Mouse (Mus musculus): ENCODE measurements around the gene Chtop. TPM values are rescaled to one million over a fixed set of nuclear protein-coding genes. Genes with fewer than 3 reads are reported as not detected.

Chtop gene
- total and polyA plus RNA-seq, 2 experiments from 2014 or later = 85.1 to 117 TPM

DNA sequence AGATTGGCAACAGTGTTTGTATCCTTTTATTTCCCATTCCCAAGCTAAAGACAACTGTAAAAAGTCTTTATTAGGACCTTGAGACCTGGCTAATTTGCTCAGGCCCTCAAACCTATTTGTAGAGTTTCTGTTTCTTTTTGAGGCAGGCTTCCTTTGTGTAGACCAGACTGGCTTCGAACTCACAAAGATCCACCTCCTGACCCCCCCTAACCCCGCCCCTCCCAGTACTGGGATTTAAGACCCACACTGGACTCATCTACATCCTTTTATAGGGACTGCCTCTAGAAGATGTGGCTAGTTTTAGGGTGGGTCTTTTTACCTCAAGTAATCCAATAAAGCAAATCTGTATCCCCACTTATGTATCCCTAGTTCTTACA is 437 bp upstream of the Chtop start:
- Histone ChIP-seq H3K9ac (replicated peaks; ENCODE audit: low read depth, low read length) (no peak overlapping the region), H3K27me3 (ENCODE audit: control insufficient read depth, insufficient read depth, low read length) (no peaks in the 10 kb centered on the region), H3K9me3 (replicated peaks; ENCODE audit: control insufficient read depth, low read length) (no peaks in the 10 kb centered on the region), H3K27ac (ENCODE audit: low read depth) (peak overlapping the region; percentile 97), H3K4me1 (ENCODE audit: control insufficient read depth, insufficient read depth) (peaks cover 30% of the 10 kb centered on the region), H3K36me3 (replicated peaks; ENCODE audit: control insufficient read depth, insufficient read depth, low read length) (peaks cover 26% of the 10 kb centered on the region), H3K4me2 (ENCODE audit: low read depth, low read length) (peak overlapping the region; percentile 56), H3K4me3 (ENCODE audit: low read depth, low read length) (peak overlapping the region; percentile 93)
- no peak for ATAC-seq (ENCODE audit: insufficient read depth, low read depth)
- 26% methylated on average over 2 of the region's 2 CpGs for WGBS
- no peak for DNase-seq (ENCODE audit: low spot score)
- no peak for TF ChIP-seq CTCF (IDR thresholded peaks at IDR 0.05; ENCODE audit: low read depth)
- TF ChIP-seq EP300 (IDR thresholded peaks at IDR 0.05; ENCODE audit: low read depth) = no peak

DNA sequence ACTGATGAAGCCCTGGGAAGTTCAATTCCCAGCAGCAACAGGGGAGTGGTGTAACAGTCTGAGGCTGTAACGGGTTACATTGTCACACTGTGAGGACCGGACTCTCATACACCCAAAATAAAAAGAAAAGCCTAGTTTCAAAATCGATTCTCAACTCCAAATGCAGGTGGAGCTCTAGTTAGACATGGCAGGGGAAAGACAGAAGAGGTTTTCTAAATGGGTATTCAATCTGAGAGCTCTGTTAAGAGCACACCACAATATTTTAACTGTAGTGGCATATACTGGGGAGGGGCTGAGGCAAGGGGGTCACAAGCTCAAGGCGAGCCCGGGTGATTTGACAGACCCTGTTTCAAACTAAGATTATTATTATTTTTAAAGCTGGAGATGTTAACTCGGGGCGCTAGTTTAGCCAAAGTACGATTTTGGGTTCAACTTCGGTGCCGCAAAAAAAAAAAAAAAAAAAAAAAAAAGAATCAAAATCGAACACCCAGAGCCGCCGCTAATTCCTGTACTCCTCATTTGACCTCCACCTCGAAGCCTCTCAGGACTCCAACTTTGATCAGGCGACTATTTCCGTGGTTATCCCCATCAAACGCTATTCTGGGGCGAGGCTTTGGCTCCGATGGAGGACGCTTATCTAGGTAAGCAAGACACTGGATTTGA is 880 bp downstream of the Chtop start:
- ATAC-seq (ENCODE audit: insufficient read depth, low read depth) (no peak), DNase-seq (ENCODE audit: low spot score) (no peak)
- Histone ChIP-seq H3K4me2 (ENCODE audit: low read depth, low read length) (peak overlapping the region; percentile 73), H3K36me3 (replicated peaks; ENCODE audit: control insufficient read depth, insufficient read depth, low read length) (peaks cover 39% of the 10 kb centered on the region), H3K9me3 (replicated peaks; ENCODE audit: control insufficient read depth, low read length) (no peaks in the 10 kb centered on the region), H3K4me1 (ENCODE audit: control insufficient read depth, insufficient read depth) (peaks cover 23% of the 10 kb centered on the region), H3K27me3 (ENCODE audit: control insufficient read depth, insufficient read depth, low read length) (no peaks in the 10 kb centered on the region), H3K27ac (ENCODE audit: low read depth) (peak overlapping the region; percentile 97), H3K4me3 (ENCODE audit: low read depth, low read length) (peak overlapping the region; percentile 93), H3K9ac (replicated peaks; ENCODE audit: low read depth, low read length) (peak overlapping the region; percentile 97)
- TF ChIP-seq EP300 (IDR thresholded peaks at IDR 0.05; ENCODE audit: low read depth) (no peak), CTCF (IDR thresholded peaks at IDR 0.05; ENCODE audit: low read depth) (no peak)
- 2% methylated on average over 20 of the region's 20 CpGs for WGBS

DNA sequence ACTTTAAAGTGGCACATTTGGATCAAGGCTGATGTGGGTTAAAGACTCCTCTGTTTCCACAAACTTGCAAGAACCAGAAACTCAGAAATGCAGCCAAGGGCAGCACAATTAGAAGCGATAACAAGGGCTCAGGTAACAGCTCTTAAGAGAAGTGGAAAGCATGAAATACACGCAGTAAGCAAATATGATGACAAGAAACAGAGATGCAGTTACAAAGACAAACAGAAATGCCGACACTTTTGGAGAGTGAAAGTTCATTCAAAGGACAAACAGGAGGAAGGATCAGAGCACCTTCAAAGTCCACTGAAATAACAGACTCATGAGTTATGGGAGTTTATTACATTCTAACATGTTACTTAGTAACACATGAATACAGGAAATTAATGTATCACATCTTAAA is 2.9 kb downstream of the Chtop start:
- H3K4me3 ChIP-seq (ENCODE audit: low read depth, low read length) = no peak overlapping the region
- 50% methylated on average over 3 of the region's 3 CpGs for WGBS

DNA sequence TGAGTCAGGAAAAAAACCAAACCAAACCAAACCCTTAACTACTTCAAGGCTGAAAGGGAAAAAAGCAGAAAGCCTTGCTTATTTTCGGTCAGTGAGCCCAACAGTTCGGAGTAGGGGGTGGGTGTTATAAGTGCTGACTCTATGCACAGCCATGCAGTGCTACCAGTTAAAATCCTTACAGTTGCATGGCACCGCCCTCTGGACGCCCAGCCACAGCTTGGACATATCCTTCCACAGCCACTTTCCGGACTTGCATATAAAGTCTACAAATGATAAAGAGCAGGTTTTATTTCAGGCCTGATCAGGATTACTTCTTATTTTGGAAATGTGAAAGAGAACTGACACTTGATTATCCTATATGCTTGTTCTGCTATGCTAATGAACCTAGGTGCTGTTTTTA is 4.1 kb downstream of the Chtop start:
- 88% methylated on average over 5 of the region's 5 CpGs for WGBS
- Histone ChIP-seq H3K9me3 (replicated peaks; ENCODE audit: control insufficient read depth, low read length) (no peaks in the 10 kb centered on the region), H3K9ac (replicated peaks; ENCODE audit: low read depth, low read length) (no peak overlapping the region), H3K27me3 (ENCODE audit: control insufficient read depth, insufficient read depth, low read length) (no peaks in the 10 kb centered on the region), H3K4me2 (ENCODE audit: low read depth, low read length) (no peak overlapping the region), H3K4me1 (ENCODE audit: control insufficient read depth, insufficient read depth) (peaks cover 11% of the 10 kb centered on the region), H3K4me3 (ENCODE audit: low read depth, low read length) (no peak overlapping the region), H3K27ac (ENCODE audit: low read depth) (no peak overlapping the region), H3K36me3 (replicated peaks; ENCODE audit: control insufficient read depth, insufficient read depth, low read length) (peaks cover 67% of the 10 kb centered on the region)
- ATAC-seq (ENCODE audit: insufficient read depth, low read depth) (no peak), DNase-seq (ENCODE audit: low spot score) (no peak)
- no peak for TF ChIP-seq EP300 (IDR thresholded peaks at IDR 0.05; ENCODE audit: low read depth)
- no peak for TF ChIP-seq CTCF (IDR thresholded peaks at IDR 0.05; ENCODE audit: low read depth)

More for the DNA sequence above, 2.9 kb downstream of the Chtop start:
- DNase-seq (ENCODE audit: low spot score) (no peak), ATAC-seq (ENCODE audit: insufficient read depth, low read depth) (no peak)
- H3K36me3 ChIP-seq (replicated peaks; ENCODE audit: control insufficient read depth, insufficient read depth, low read length) = peaks cover 59% of the 10 kb centered on the region
- H3K4me2 ChIP-seq (ENCODE audit: low read depth, low read length) = no peak overlapping the region
- no peaks in the 10 kb centered on the region for H3K9me3 ChIP-seq (replicated peaks; ENCODE audit: control insufficient read depth, low read length)
- H3K27me3 ChIP-seq (ENCODE audit: control insufficient read depth, insufficient read depth, low read length) = no peaks in the 10 kb centered on the region
- H3K4me1 ChIP-seq (ENCODE audit: control insufficient read depth, insufficient read depth) = peaks cover 11% of the 10 kb centered on the region
- H3K27ac ChIP-seq (ENCODE audit: low read depth) = no peak overlapping the region
- H3K9ac ChIP-seq (replicated peaks; ENCODE audit: low read depth, low read length) = no peak overlapping the region
- no peak for TF ChIP-seq EP300 (IDR thresholded peaks at IDR 0.05; ENCODE audit: low read depth)
- no peak for TF ChIP-seq CTCF (IDR thresholded peaks at IDR 0.05; ENCODE audit: low read depth)

DNA sequence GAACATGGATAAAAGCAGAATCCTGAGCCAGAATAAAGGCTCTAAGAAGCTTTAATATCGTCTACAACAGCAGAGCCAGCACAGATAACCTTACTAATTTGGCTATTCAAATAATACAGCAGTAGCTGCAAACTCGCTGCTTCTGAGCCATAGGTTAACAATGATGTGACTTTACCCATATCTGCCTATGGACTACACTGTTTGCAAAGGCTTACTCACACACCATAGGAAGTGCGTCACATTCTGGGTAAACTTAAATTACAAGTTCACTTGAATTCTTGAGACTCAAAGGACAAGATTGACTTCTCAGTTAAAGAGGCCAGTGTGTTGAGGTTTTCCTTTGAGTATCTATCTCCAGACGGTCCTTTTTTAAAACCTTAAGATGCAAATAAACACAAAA is 5.9 kb downstream of the Chtop start:
- no peaks in the 10 kb centered on the region for H3K27me3 ChIP-seq (ENCODE audit: control insufficient read depth, insufficient read depth, low read length)
- H3K9me3 ChIP-seq (replicated peaks; ENCODE audit: control insufficient read depth, low read length) = no peaks in the 10 kb centered on the region

DNA sequence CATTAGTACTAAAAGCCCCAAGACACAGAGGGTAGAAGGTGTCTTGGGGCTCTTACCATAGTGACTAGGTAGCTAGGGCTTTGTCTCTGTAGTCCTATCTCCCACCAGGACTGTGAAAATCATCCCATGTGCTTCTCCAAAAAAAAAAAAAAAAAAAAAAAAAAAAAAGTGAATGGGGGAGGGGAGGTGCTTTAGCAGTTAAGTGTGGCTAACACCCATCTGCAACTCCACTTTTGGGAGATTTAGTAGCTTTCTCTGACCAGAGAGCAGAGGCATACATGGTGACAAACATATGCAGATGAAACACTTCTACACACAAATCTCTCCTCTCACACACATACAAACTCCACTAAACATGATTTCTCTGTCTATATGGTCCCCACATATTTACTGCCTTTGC is 11.7 kb downstream of the Chtop start:
- ATAC-seq (ENCODE audit: insufficient read depth, low read depth) (no peak), DNase-seq (ENCODE audit: low spot score) (no peak)
- Histone ChIP-seq H3K4me3 (ENCODE audit: low read depth, low read length) (no peak overlapping the region), H3K27me3 (ENCODE audit: control insufficient read depth, insufficient read depth, low read length) (no peaks in the 10 kb centered on the region), H3K9ac (replicated peaks; ENCODE audit: low read depth, low read length) (no peak overlapping the region), H3K9me3 (replicated peaks; ENCODE audit: control insufficient read depth, low read length) (no peaks in the 10 kb centered on the region), H3K4me2 (ENCODE audit: low read depth, low read length) (no peak overlapping the region), H3K27ac (ENCODE audit: low read depth) (no peak overlapping the region), H3K4me1 (ENCODE audit: control insufficient read depth, insufficient read depth) (no peaks in the 10 kb centered on the region), H3K36me3 (replicated peaks; ENCODE audit: control insufficient read depth, insufficient read depth, low read length) (peaks cover 67% of the 10 kb centered on the region)
- TF ChIP-seq CTCF (IDR thresholded peaks at IDR 0.05; ENCODE audit: low read depth) = no peak
- TF ChIP-seq EP300 (IDR thresholded peaks at IDR 0.05; ENCODE audit: low read depth) = no peak

More for the DNA sequence above, 5.9 kb downstream of the Chtop start:
- Histone ChIP-seq H3K4me3 (ENCODE audit: low read depth, low read length) (no peak overlapping the region), H3K27ac (ENCODE audit: low read depth) (no peak overlapping the region), H3K4me2 (ENCODE audit: low read depth, low read length) (no peak overlapping the region), H3K9ac (replicated peaks; ENCODE audit: low read depth, low read length) (no peak overlapping the region), H3K4me1 (ENCODE audit: control insufficient read depth, insufficient read depth) (peaks cover 11% of the 10 kb centered on the region), H3K36me3 (replicated peaks; ENCODE audit: control insufficient read depth, insufficient read depth, low read length) (peaks cover 83% of the 10 kb centered on the region)
- no peak for TF ChIP-seq EP300 (IDR thresholded peaks at IDR 0.05; ENCODE audit: low read depth)
- TF ChIP-seq CTCF (IDR thresholded peaks at IDR 0.05; ENCODE audit: low read depth) = no peak
- 84% methylated on average over 4 of the region's 4 CpGs for WGBS
- no peak for DNase-seq (ENCODE audit: low spot score)
- ATAC-seq (ENCODE audit: insufficient read depth, low read depth) = no peak
